Mouse (Mus musculus) limb, embryonic 13.5 days (tissue): ENCODE measurements at regions not wholly inside any gene's neighbourhood (a gene's known extent, or its start where the extent isn't known, plus 50 kb on each side); places are given as distances from the start of the nearest gene placed in this dataset.

Source experiments
- ATAC-seq: fragments of 200-750 bp; cut with Nextera tagmentation; 2 replicates; pipeline ENCODE4 v1.8.0; 2017; ENCODE audit warnings: low read depth, moderate number of reproducible peaks, moderate TSS enrichment; ENCODE audit not compliant: low FRiP score
- H3K27ac ChIP-seq: fragments of 300-500 bp; sonication (generic); 2 replicates; pipeline ENCODE4 v1.5.1; 2015; ENCODE audit warnings: inconsistent platforms, mild to moderate bottlenecking, moderate library complexity
- H3K27me3 ChIP-seq: fragments of 300-500 bp; sonication (generic); 2 replicates; pipeline ENCODE4 v1.6.1; 2015; ENCODE audit warnings: mild to moderate bottlenecking, inconsistent platforms
- H3K36me3 ChIP-seq: fragments of 300-500 bp; sonication (generic); 2 replicates; pipeline ENCODE4 v1.6.1; 2015; ENCODE audit warnings: inconsistent platforms, mild to moderate bottlenecking, moderate library complexity
- H3K4me1 ChIP-seq: fragments of 300-500 bp; sonication (generic); 2 replicates; pipeline ENCODE4 v1.6.1; 2015; ENCODE audit warnings: inconsistent platforms
- H3K4me2 ChIP-seq: fragments of 300-500 bp; sonication (generic); replicated peaks from 2 replicates; pipeline ENCODE4 v1.6.1; 2015; ENCODE audit warnings: inconsistent platforms, mild to moderate bottlenecking, moderate library complexity
- H3K4me3 ChIP-seq: fragments of 300-500 bp; sonication (generic); 2 replicates; pipeline ENCODE4 v1.5.1; 2015; ENCODE audit warnings: moderate library complexity, mild to moderate bottlenecking, inconsistent platforms
- H3K9ac ChIP-seq: fragments of 300-500 bp; sonication (generic); 2 replicates; pipeline ENCODE4 v1.6.1; 2015; ENCODE audit warnings: mild to moderate bottlenecking, inconsistent platforms
- H3K9me3 ChIP-seq: fragments of 300-500 bp; sonication (generic); 2 replicates; pipeline ENCODE4 v1.6.1; 2016; ENCODE audit warnings: inconsistent platforms
- WGBS: fragments of 180-500 bp; shearing (Covaris S2); methylation state at CpG from one replicate; pipeline ENCODE4 v1.1.7; 2015; 5-methylcytosine and 5-hydroxymethylcytosine counted together

DNA sequence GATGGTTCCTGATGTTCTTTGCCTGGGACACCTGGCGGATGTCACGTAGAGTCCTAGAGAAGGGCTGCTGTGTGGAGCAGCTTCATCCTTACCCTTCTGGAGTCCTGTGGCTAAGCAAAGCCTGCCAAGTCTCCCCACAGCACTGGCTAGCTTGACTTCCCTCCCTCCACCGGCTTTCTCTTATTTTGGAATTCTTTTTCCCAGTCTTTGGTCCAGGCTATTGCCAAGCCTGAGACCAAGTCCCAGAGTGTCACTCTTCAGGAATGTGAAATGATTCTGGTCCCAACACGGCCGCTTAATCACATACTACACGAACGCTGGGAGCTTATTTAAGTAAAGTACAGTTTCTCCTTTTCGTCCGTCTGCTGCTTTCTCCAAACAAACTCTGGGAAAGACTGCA lies 146.4 kb downstream of the Fndc1 start:
- no peak overlapping the region for H3K27ac ChIP-seq
- 83% methylated on average over 9 of the region's 9 CpGs for WGBS
- no peak overlapping the region for H3K4me2 ChIP-seq
- H3K36me3 ChIP-seq: no peaks in the 10 kb centered on the region
- no peaks in the 10 kb centered on the region for H3K27me3 ChIP-seq
- H3K9me3 ChIP-seq: no peaks in the 10 kb centered on the region
- H3K4me3 ChIP-seq: no peak overlapping the region
- H3K9ac ChIP-seq: no peak overlapping the region
- ATAC-seq: no peak
- no peaks in the 10 kb centered on the region for H3K4me1 ChIP-seq

DNA sequence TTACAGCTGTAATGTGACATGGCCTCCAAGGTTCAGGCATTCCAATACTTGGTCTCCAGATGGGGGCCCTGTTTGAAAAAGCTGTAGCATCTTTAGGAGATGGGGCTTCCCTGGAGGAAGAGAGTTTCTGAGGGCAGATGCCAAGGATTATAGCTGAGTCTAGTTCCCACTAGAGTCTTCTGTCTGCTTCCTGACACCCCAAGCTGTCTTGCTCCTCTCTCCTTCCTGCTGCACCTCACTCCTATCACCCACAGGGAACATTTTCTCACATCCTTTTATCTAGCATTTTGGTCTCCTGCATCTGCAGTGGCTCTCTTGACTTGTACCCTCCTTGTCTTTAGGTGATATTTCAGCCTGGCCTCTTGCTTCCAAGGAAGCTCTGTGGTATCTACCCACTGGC lies 147.3 kb downstream of the Fndc1 start:
- Histone ChIP-seq H3K36me3 (no peaks in the 10 kb centered on the region), H3K4me1 (no peaks in the 10 kb centered on the region), H3K9ac (no peak overlapping the region), H3K9me3 (no peaks in the 10 kb centered on the region), H3K27ac (no peak overlapping the region), H3K4me2 (no peak overlapping the region), H3K27me3 (no peaks in the 10 kb centered on the region), H3K4me3 (no peak overlapping the region)
- no peak for ATAC-seq

DNA sequence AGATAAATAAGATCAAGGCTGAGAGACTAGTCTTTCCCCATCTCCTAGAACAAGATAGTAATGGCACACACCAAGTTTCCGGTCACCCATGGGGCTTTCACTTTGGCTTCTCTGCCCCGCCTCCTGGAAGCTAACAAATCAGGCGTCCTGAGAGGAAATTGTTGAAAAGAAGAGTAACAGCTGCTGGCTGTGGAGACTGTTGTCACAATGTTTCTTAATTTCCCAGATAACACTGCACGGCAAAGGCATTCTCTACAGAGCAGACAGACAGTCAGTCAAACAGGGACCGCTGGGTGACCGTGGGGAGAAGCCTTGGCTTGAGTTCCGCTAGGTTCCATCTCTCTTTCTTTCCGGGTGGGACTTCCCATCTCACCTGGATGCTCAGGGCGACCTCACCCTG lies 148.2 kb downstream of the Fndc1 start:
- ATAC-seq: no peak
- Histone ChIP-seq H3K27me3 (no peaks in the 10 kb centered on the region), H3K4me1 (no peaks in the 10 kb centered on the region), H3K4me3 (no peak overlapping the region), H3K9me3 (no peaks in the 10 kb centered on the region), H3K36me3 (no peaks in the 10 kb centered on the region), H3K4me2 (no peak overlapping the region), H3K27ac (no peak overlapping the region), H3K9ac (no peak overlapping the region)
- 83% methylated on average over 9 of the region's 9 CpGs for WGBS

DNA sequence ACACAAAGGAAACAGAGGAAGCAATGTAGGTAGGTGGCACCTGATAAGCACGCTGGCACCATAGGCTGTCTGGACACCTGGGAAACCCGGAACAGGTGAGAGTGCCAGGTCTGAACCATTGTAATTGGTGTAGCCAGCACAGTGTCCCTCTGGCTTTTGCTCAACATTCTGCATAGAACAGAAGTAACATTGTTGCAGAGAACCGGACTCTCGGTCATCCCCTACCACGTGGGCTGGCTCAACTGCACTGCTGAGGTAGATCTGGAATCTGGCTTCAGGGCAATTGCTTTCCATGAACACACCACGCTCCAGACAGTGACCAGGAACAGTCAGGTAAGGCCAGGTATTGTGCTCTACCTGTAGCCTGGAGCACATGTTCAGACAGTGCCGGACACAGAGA lies 149.3 kb downstream of the Fndc1 start:
- no peaks in the 10 kb centered on the region for H3K27me3 ChIP-seq
- no peak overlapping the region for H3K4me2 ChIP-seq
- H3K27ac ChIP-seq: no peak overlapping the region
- H3K36me3 ChIP-seq: no peaks in the 10 kb centered on the region
- no peak overlapping the region for H3K9ac ChIP-seq
- H3K4me3 ChIP-seq: no peak overlapping the region
- no peaks in the 10 kb centered on the region for H3K4me1 ChIP-seq
- 90% methylated on average over 7 of the region's 7 CpGs for WGBS
- no peaks in the 10 kb centered on the region for H3K9me3 ChIP-seq
- no peak for ATAC-seq

DNA sequence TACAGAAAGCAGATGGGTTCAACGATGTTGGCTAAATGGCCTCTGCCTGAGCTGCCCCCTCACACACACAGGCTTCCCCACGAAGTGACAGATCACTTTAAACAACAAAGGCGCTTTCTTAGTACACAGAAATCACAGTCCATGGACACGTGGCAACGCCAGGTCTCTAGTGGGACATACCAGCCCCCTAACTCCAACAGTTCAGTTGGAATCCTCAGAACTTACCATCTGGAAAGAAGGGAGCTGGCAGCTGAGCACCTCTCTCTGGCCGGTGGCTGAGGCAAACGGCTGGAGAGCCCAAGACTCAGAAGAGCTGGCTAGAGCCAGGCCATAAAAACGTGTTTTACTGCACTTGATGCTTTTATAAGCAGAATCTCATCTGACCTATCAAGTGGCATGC lies 149.8 kb downstream of the Fndc1 start:
- no peaks in the 10 kb centered on the region for H3K4me1 ChIP-seq
- H3K27ac ChIP-seq: no peak overlapping the region
- no peak overlapping the region for H3K4me3 ChIP-seq
- no peaks in the 10 kb centered on the region for H3K36me3 ChIP-seq
- 63% methylated on average over 8 of the region's 8 CpGs for WGBS
- no peaks in the 10 kb centered on the region for H3K27me3 ChIP-seq
- no peak for ATAC-seq
- H3K4me2 ChIP-seq: no peak overlapping the region
- no peak overlapping the region for H3K9ac ChIP-seq
- H3K9me3 ChIP-seq: no peaks in the 10 kb centered on the region

DNA sequence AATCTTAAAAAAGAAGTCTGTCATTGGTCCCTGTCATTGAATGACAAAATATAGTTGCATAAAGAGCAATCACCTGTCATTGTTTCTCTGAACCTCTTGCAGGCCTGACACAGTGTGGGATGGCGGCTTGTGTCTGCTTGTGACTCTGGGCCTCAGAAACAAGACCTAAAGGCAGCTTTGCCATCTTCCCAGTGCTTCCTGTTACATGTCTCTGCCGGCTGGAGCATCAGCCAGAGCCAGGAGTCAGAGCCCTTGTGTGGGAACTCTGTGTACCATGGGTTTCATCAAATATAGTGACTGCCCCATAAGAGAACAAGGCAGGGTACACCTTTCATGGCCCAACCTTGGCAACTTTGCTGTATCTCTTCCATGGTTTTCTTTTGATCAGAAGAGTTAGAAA lies 150.3 kb downstream of the Fndc1 start:
- no peak overlapping the region for H3K27ac ChIP-seq
- no peak overlapping the region for H3K4me2 ChIP-seq
- H3K4me1 ChIP-seq: no peaks in the 10 kb centered on the region
- no peaks in the 10 kb centered on the region for H3K36me3 ChIP-seq
- ATAC-seq: no peak
- no peak overlapping the region for H3K4me3 ChIP-seq
- H3K9ac ChIP-seq: no peak overlapping the region
- 80% methylated on average over 2 of the region's 2 CpGs for WGBS
- no peaks in the 10 kb centered on the region for H3K27me3 ChIP-seq
- no peaks in the 10 kb centered on the region for H3K9me3 ChIP-seq

DNA sequence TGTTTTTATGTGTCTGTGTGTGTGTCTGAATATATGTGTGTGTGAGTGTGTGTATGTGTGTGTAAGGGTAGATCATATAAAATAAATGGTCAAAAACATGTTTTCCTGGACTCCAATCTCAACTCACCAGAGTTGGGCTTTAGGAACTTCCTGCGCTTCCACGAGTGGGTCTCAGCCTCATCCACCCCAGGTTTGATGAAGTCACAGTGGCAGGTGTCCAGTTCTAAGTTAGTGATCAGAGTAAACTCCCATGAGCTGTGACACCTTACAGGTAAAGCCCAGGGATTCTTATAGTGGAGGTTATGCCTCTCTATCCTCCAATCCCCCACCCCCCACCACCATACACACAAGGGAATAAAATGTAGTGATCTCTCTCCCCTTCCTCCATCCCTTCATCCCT lies 152.6 kb downstream of the Fndc1 start:
- 88% methylated on average over 2 of the region's 2 CpGs for WGBS
- H3K36me3 ChIP-seq: no peaks in the 10 kb centered on the region
- no peaks in the 10 kb centered on the region for H3K4me1 ChIP-seq
- H3K4me3 ChIP-seq: no peak overlapping the region
- H3K9me3 ChIP-seq: no peaks in the 10 kb centered on the region
- H3K9ac ChIP-seq: no peak overlapping the region
- no peak for ATAC-seq
- no peak overlapping the region for H3K4me2 ChIP-seq
- no peak overlapping the region for H3K27ac ChIP-seq
- no peaks in the 10 kb centered on the region for H3K27me3 ChIP-seq

DNA sequence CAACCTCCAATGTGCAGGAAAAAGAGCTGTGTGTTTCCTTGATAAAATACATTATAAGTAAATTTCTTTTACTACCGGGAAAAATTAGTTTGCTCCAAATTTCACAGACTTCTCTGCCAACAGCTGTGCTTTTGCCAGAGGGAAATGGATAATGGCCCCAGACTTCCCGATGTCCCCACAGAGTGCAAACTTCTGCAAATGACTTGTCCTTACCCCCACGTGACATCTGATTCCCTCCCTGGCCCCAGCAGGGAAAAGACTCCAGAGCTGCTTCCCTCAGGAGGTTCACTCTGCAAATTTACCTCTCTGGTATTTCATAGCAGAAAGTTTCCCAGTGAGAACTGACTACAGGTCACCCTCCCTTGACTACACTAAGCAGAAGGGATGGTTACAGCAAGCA lies 159.3 kb downstream of the Fndc1 start:
- no peak overlapping the region for H3K4me3 ChIP-seq
- 27% methylated on average over 3 of the region's 3 CpGs for WGBS
- no peak overlapping the region for H3K27ac ChIP-seq
- H3K4me1 ChIP-seq: peaks cover 3% of the 10 kb centered on the region; the same call in 1 of the 2 replicates
- ATAC-seq: no peak
- no peak overlapping the region for H3K9ac ChIP-seq
- H3K4me2 ChIP-seq: no peak overlapping the region
- no peaks in the 10 kb centered on the region for H3K27me3 ChIP-seq
- no peaks in the 10 kb centered on the region for H3K36me3 ChIP-seq
- no peaks in the 10 kb centered on the region for H3K9me3 ChIP-seq

DNA sequence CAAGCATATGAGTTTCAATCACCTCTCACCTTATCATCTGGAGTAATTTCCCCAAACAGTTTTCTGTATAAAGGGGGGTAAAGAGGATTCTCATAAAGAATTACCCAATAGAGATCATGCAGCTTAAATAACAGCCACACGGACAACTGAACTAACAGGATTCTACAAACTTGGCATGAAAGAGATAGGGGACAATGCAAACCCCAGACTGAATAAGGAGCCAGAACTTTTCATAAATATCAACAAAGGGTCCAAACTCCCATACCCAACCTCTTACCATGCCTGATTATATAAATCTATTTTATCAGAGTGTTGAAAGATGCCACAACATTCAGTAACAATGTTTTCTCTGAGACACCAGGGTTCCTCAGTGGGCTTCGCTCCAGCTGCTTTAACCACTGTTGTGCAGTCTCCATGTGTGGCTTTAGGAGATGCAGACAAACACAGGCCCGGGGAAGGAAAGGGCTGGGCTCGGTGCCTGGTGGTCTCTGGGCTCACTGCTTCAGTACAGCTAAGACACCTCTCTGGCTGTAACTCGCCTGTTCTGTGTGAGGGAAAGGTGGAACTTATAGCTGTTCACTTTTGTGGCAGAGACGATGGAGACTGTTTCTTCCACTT lies 160.2 kb downstream of the Fndc1 start:
- ATAC-seq: no peak
- Histone ChIP-seq H3K27ac (no peak overlapping the region), H3K4me3 (no peak overlapping the region), H3K4me2 (no peak overlapping the region), H3K36me3 (no peaks in the 10 kb centered on the region), H3K4me1 (peaks cover 3% of the 10 kb centered on the region; the same call in 1 of the 2 replicates), H3K9ac (no peak overlapping the region), H3K9me3 (no peaks in the 10 kb centered on the region), H3K27me3 (no peaks in the 10 kb centered on the region)
- 70% methylated on average over 6 of the region's 6 CpGs for WGBS

DNA sequence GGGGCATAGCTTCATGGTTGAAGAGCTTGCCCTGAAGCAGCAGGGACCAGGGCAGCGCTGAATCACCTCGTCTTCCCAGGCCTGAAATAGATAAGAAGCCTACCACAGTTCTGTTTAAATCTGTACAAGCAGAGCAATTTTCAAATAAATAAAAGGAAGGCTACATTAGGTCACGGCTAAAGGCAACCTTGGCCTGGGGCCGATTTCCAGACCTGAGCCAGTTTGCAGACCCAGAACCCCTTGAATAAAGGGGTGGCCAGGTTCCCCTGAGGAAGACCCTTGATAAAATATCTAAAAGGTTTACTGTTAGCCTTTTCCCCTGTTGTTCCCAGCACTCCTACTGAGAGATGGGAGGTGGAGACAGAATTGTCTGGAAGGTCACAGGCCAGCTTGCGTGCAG lies 160.9 kb downstream of the Fndc1 start:
- Histone ChIP-seq H3K4me3 (no peak overlapping the region), H3K4me1 (peaks cover 3% of the 10 kb centered on the region; the same call in 1 of the 2 replicates), H3K9ac (no peak overlapping the region), H3K9me3 (no peaks in the 10 kb centered on the region), H3K36me3 (no peaks in the 10 kb centered on the region), H3K4me2 (no peak overlapping the region), H3K27me3 (no peaks in the 10 kb centered on the region), H3K27ac (no peak overlapping the region)
- ATAC-seq: no peak
- WGBS: 84% methylated on average over 5 of the region's 5 CpGs

DNA sequence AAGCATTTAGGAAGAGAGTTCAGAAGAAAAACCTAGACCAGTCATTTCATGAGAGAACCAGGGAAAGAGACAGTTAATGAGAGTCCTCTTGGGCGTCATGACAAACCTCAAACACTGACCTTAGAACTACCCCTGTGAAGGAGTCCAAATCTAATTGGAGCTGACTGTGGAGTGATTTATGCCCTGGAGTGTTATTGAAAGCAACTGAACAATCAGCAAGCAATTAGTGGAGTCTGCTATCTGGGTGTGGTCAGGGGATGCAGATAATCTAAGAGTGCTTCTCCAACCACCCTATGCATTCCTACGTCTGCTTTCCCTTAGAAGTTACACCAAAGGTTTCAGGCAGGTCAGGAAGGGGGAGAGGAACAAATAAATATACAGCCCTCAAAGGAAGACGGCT lies 161.4 kb downstream of the Fndc1 start:
- Histone ChIP-seq H3K4me2 (no peak overlapping the region), H3K4me3 (no peak overlapping the region), H3K27ac (no peak overlapping the region), H3K36me3 (no peaks in the 10 kb centered on the region), H3K9ac (no peak overlapping the region), H3K9me3 (no peaks in the 10 kb centered on the region), H3K27me3 (no peaks in the 10 kb centered on the region), H3K4me1 (peaks cover 3% of the 10 kb centered on the region; the same call in 1 of the 2 replicates)
- no peak for ATAC-seq
- WGBS: 35% methylated on average over 3 of the region's 3 CpGs

DNA sequence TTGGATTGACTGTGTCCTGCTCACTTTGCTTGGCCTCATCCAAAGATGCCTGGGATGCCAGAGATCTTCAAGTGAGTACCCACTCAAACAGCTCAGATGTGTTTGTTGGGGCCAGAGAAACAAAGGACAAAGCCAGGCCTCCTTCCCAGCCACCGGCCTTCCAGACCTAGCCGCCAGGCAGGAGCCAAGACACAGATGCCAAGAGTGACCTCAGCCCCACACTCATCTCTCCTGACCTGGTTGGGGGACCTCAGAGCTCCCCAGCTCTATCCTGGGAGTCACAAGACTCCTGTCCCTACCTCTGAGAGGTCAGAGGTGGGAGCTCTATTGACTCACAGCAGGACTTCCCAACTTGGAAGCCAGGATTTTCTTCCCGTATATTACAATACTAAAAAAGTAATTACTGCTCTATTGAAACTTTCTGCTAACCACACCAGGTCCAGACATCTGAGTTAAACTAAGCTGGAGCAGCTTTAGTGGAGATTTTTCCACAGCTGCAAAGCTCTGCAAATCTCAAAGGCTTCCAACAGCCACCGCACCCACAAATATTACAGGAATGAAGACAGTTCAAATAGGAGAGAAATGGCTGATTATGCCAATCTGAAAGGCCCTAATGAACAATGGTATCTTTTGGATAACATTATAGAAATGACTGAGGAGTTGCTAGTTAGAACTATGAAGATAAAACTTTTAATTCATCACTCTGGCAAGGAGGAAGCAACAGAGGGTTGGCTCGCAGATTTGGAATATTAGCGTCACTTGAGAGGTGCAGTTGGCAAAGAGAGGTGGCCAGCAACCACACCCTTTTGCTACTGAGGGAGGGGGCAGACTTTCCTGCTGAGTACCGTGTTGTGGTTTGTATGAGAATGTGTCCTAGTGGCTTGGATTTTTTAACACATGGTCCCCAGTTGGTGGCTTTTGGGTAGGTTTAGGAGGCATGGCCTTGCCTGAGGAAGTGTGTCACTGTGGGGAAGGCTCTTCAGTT lies 162.9 kb downstream of the Fndc1 start:
- H3K4me2 ChIP-seq: no peak overlapping the region

More for the DNA sequence above, 162.9 kb downstream of the Fndc1 start:
- Histone ChIP-seq H3K9me3 (no peaks in the 10 kb centered on the region), H3K4me1 (peaks cover 3% of the 10 kb centered on the region; the same call in 1 of the 2 replicates), H3K27me3 (no peaks in the 10 kb centered on the region), H3K9ac (no peak overlapping the region), H3K36me3 (no peaks in the 10 kb centered on the region), H3K27ac (no peak overlapping the region), H3K4me3 (no peak overlapping the region)
- WGBS: 76% methylated on average over 7 of the region's 7 CpGs
- ATAC-seq: no peak
